Mouse (Mus musculus) 3T3-L1 (cell line): ENCODE data around the gene Kat8.
"Not testable (repeated sequence)": the region's sequence is repeated elsewhere in the genome, so short reads cannot be mapped to it uniquely, and the experiment has no call there.

Experiments
- DNase-seq: peaks from one replicate; pipeline ENCODE4 v3.0.0-alpha.2; 2015; ENCODE audit warnings: low read depth, low spot score

Kat8 gene

GRCm38 (mm10) chr7:127912190-127912871, at the start of gene Kat8:
Gene Kat8 (plus strand): TSS chr7:127912516.
- DNase-seq: peak; percentile 94

- DNase-seq: no peak
These were observed 45.9 kb upstream of the Kat8 start for GRCm38 (mm10) chr7:127866434-127866833.

- no peak for DNase-seq
These were observed 44.7 kb upstream of the Kat8 start for GRCm38 (mm10) chr7:127867641-127868040.

GRCm38 (mm10) chr7:127869149-127869810, 43.0 kb upstream of the Kat8 start:
- DNase-seq: peak; percentile 60

- DNase-seq: peak; percentile 30
These were observed 42.0 kb upstream of the Kat8 start for GRCm38 (mm10) chr7:127870136-127870821.

GRCm38 (mm10) chr7:127874812-127875626, 37.3 kb upstream of the Kat8 start:
- DNase-seq: no peak

GRCm38 (mm10) chr7:127875627-127876001, 36.7 kb upstream of the Kat8 start:
- peak; percentile 79 for DNase-seq

GRCm38 (mm10) chr7:127876041-127876466, 36.3 kb upstream of the Kat8 start, which contains the start of gene Zfp646:
Gene Zfp646 (plus strand): TSS chr7:127876221.
- DNase-seq: peak; percentile 75

- peak; percentile 92 for DNase-seq
These were observed 35.6 kb upstream of the Kat8 start, which contains the start of gene Zfp668 for GRCm38 (mm10) chr7:127876467-127877348. Gene Zfp668 (minus strand): TSS chr7:127876828.

- no peak for DNase-seq
These were observed 33.0 kb upstream of the Kat8 start for GRCm38 (mm10) chr7:127879301-127879700.

GRCm38 (mm10) chr7:127880431-127880830, 31.9 kb upstream of the Kat8 start:
- DNase-seq: no peak

GRCm38 (mm10) chr7:127885951-127886350, 26.4 kb upstream of the Kat8 start:
- DNase-seq: peak; percentile 65

- DNase-seq: no peak
These were observed 25.8 kb upstream of the Kat8 start for GRCm38 (mm10) chr7:127886551-127886950.

- no peak for DNase-seq
These were observed 25.1 kb upstream of the Kat8 start for GRCm38 (mm10) chr7:127887191-127887590.

GRCm38 (mm10) chr7:127887781-127888180, 24.5 kb upstream of the Kat8 start:
- no peak for DNase-seq

- DNase-seq: no peak
These were observed 23.5 kb upstream of the Kat8 start for GRCm38 (mm10) chr7:127888821-127889220.

- DNase-seq: no peak
These were observed 21.5 kb upstream of the Kat8 start, which contains the start of gene Prss53 for GRCm38 (mm10) chr7:127890798-127891197. Gene Prss53 (minus strand): TSS chr7:127890970.

GRCm38 (mm10) chr7:127894480-127894879, 17.8 kb upstream of the Kat8 start:
- no peak for DNase-seq

GRCm38 (mm10) chr7:127895442-127895841, 16.9 kb upstream of the Kat8 start, which contains the start of the genes Gm21974 and Vkorc1:
Gene Gm21974 (minus strand): TSS chr7:127895454.
Gene Vkorc1 (minus strand): TSS chr7:127895617.
- peak; percentile 95 for DNase-seq

GRCm38 (mm10) chr7:127895891-127896290, 16.4 kb upstream of the Kat8 start:
- DNase-seq: not testable (repeated sequence)
